Mouse (Mus musculus): ENCODE data around the gene Wfdc21.

GRCm38 (mm10) chr11:83709683-83710082 lies 37.1 kb upstream of the Wfdc21 start:
- TF ChIP-seq CTCF (conservative IDR thresholded peaks at IDR 0.05; ENCODE audit: low read length) (no peak), NANOG (IDR thresholded peaks at IDR 0.05; ENCODE audit: borderline replicate concordance, low read length) (no peak), POU5F1 (IDR thresholded peaks at IDR 0.05; ENCODE audit: borderline replicate concordance, low read length) (no peak)

Data from E14TG2a.4 (cell line).